In genomic region chr11:79076484-79076883, GRCm38 (mm10) we compare ENCODE assay signal across 11 mouse cellular contexts.
A peak's percentile ranks its signal among the peaks of the same experiment; 100 is the strongest.
DNase-seq lines count a peak whose midpoint lies in the region; ATAC-seq lines count a peak whose summit lies in the region.
"Had no signal": no experiment of that assay in that cellular context is flagged by ENCODE, and none has a peak within 500 bp of the region (broad histone marks: within the 10 kb centered on the region; RNA-seq: fewer than 3 reads in every experiment).

No protein-coding gene starts in this region.

- H3K4me2 ChIP-seq in midbrain, embryonic 15.5 days, result no peak overlapping the region
- H3K4me2 ChIP-seq in limb, embryonic 12.5 days, result no peak overlapping the region
- H3K4me2 ChIP-seq: neural tube, embryonic 15.5 days; stomach, embryonic 15.5 days had no signal

- 0 out of 2 replicates have a peak overlapping the region, but pooled peaks have one; percentile 14 for H3K27ac ChIP-seq in midbrain, embryonic 10.5 days (replicated peaks)
- no peak overlapping the region for H3K27ac ChIP-seq in midbrain, embryonic 15.5 days
- H3K27ac ChIP-seq in limb, embryonic 12.5 days, result 0 out of 2 replicates have a peak overlapping the region, but pooled peaks have one; percentile 7
- H3K27ac ChIP-seq: neural tube, embryonic 15.5 days; stomach, embryonic 15.5 days had no signal

- no peak overlapping the region for H3K4me3 ChIP-seq in midbrain, embryonic 10.5 days
- no peak overlapping the region for H3K4me3 ChIP-seq in midbrain, embryonic 15.5 days
- no peak overlapping the region for H3K4me3 ChIP-seq in limb, embryonic 12.5 days (replicated peaks)
- H3K4me3 ChIP-seq: neural tube, embryonic 15.5 days; stomach, embryonic 15.5 days had no signal

- H3K9me3 ChIP-seq in midbrain, embryonic 10.5 days (replicated peaks), result no peaks in the 10 kb centered on the region
- H3K9me3 ChIP-seq in midbrain, embryonic 15.5 days, result no peaks in the 10 kb centered on the region
- no peaks in the 10 kb centered on the region for H3K9me3 ChIP-seq in limb, embryonic 12.5 days
- H3K9me3 ChIP-seq: neural tube, embryonic 15.5 days; stomach, embryonic 15.5 days had no signal

- H3K9ac ChIP-seq in midbrain, embryonic 15.5 days, result no peak overlapping the region
- H3K9ac ChIP-seq in limb, embryonic 12.5 days (replicated peaks), result no peak overlapping the region
- H3K9ac ChIP-seq: neural tube, embryonic 15.5 days; stomach, embryonic 15.5 days had no signal

- no peaks in the 10 kb centered on the region for H3K27me3 ChIP-seq in midbrain, embryonic 10.5 days (ENCODE audit: low read depth, poor library complexity, severe bottlenecking)
- H3K27me3 ChIP-seq in midbrain, embryonic 15.5 days (replicated peaks), result no peaks in the 10 kb centered on the region
- H3K27me3 ChIP-seq in limb, embryonic 12.5 days, result no peaks in the 10 kb centered on the region
- H3K27me3 ChIP-seq: neural tube, embryonic 15.5 days; stomach, embryonic 15.5 days had no signal

- H3K36me3 ChIP-seq in midbrain, embryonic 10.5 days, result no peaks in the 10 kb centered on the region
- no peaks in the 10 kb centered on the region for H3K36me3 ChIP-seq in midbrain, embryonic 15.5 days (replicated peaks)
- H3K36me3 ChIP-seq in limb, embryonic 12.5 days, result peaks cover 5% of the 10 kb centered on the region; the same call in 1 of the 2 replicates
- H3K36me3 ChIP-seq: stomach, embryonic 15.5 days had no signal

- ATAC-seq in midbrain, embryonic 15.5 days (replicated peaks), result no peak
- ATAC-seq in limb, embryonic 12.5 days (ENCODE audit: insufficient number of reproducible peaks, insufficient read depth, low FRiP score, low TSS enrichment, low read depth), result no peak

- no peak for DNase-seq in midbrain, embryonic 10.5 days (ENCODE audit: low spot score)
- DNase-seq in natural killer cell, adult 2 months (ENCODE audit: low spot score in 2 of 2), result peak; percentile 84 to 87
- no peak for DNase-seq in embryo, embryonic 11 days
- DNase-seq in cerebellum, postnatal 25 days, result no peak
- no peak for DNase-seq in gastrocnemius, adult 8-10 months (ENCODE audit: low spot score in 2 of 2)
- no peak for DNase-seq in frontal cortex, adult 2 months (ENCODE audit: extremely low spot score in 1 of 2, low spot score in 1 of 2)
- DNase-seq: gastrocnemius, postnatal 10 days had no signal

- WGBS in midbrain, embryonic 10.5 days, result 88% methylated on average over 12 of the region's 12 CpGs
- 85% methylated on average over 12 of the region's 12 CpGs for WGBS in midbrain, embryonic 15.5 days
- WGBS in limb, embryonic 12.5 days, result 63% methylated on average over 12 of the region's 12 CpGs

- peaks cover 15% of the 10 kb centered on the region for H3K4me1 ChIP-seq in midbrain, embryonic 10.5 days
- H3K4me1 ChIP-seq in midbrain, embryonic 15.5 days, result no peaks in the 10 kb centered on the region
- peaks cover 28% of the 10 kb centered on the region for H3K4me1 ChIP-seq in limb, embryonic 12.5 days (replicated peaks)

Comparison
In these comparisons a context has a peak if more than half of its experiments do, and no peak if none do; other contexts are left out.
1. DNase-seq: peak in natural killer cell, adult 2 months (2 of 2); none in midbrain, embryonic 10.5 days (single experiment), embryo, embryonic 11 days (single experiment), cerebellum, postnatal 25 days (0 of 2), gastrocnemius, adult 8-10 months (0 of 2) and frontal cortex, adult 2 months (0 of 2).